Mouse (Mus musculus): Measurements from ENCODE around the gene Sez6.

DNA sequence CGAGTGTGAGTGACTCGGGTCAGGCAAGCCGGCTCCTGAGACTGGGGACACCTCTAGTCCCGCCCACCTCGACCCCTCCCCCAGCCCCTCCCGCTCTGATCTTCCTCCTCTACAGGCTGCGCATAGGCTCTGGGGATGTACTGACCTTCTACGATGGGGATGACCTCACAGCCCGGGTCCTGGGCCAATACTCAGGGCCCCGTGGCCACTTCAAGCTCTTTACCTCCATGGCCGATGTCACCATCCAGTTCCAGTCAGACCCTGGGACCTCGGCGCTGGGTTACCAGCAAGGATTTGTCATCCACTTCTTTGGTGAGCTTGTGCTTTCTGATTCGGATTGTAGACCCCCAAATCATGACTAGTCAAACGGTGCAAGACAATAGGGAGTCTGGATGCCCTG is 43.7 kb downstream of the Sez6 start:
- TF ChIP-seq POLR2A (IDR thresholded peaks at IDR 0.05; ENCODE audit: low read depth, low read length) (no peak), CTCF (IDR thresholded peaks at IDR 0.05; ENCODE audit: extremely low read depth, insufficient read length, insufficient replicate concordance, low read depth, low read length) (no peak)

Measured in small intestine, adult 2 months (tissue).